Mouse (Mus musculus): ENCODE results near the gene Morn1. TPM values are rescaled to one million over a fixed set of nuclear protein-coding genes. Genes with fewer than 3 reads are reported as not detected.

Gene Morn1
- total RNA-seq, 2 experiments from 2014 or later, result 0.08 to 2.5 TPM

GRCm38 (mm10) chr4:155134686-155135172, 48.4 kb downstream of the Morn1 start:
- ATAC-seq (replicated peaks; ENCODE audit: low FRiP score, poor library complexity, severe bottlenecking), result no peak

GRCm38 (mm10) chr4:155135909-155136585, 49.7 kb downstream of the Morn1 start:
- no peak for ATAC-seq (replicated peaks; ENCODE audit: low FRiP score, poor library complexity, severe bottlenecking)

- no peak for ATAC-seq (replicated peaks; ENCODE audit: low FRiP score, poor library complexity, severe bottlenecking)
These were observed 51.5 kb downstream of the Morn1 start for GRCm38 (mm10) chr4:155137891-155138290.

- no peak for ATAC-seq (replicated peaks; ENCODE audit: low FRiP score, poor library complexity, severe bottlenecking)
These were observed 52.1 kb downstream of the Morn1 start for GRCm38 (mm10) chr4:155138451-155138850.

- ATAC-seq (replicated peaks; ENCODE audit: low FRiP score, poor library complexity, severe bottlenecking), result no peak
These were observed 53.1 kb downstream of the Morn1 start for GRCm38 (mm10) chr4:155139281-155140045.

GRCm38 (mm10) chr4:155140150-155140549, 53.8 kb downstream of the Morn1 start:
- no peak for ATAC-seq (replicated peaks; ENCODE audit: low FRiP score, poor library complexity, severe bottlenecking)

- ATAC-seq (replicated peaks; ENCODE audit: low FRiP score, poor library complexity, severe bottlenecking), result no peak
These were observed 54.5 kb downstream of the Morn1 start for GRCm38 (mm10) chr4:155140795-155141265.

GRCm38 (mm10) chr4:155142836-155143235, 56.5 kb downstream of the Morn1 start:
- no peak for ATAC-seq (replicated peaks; ENCODE audit: low FRiP score, poor library complexity, severe bottlenecking)

- no peak for ATAC-seq (replicated peaks; ENCODE audit: low FRiP score, poor library complexity, severe bottlenecking)
These were observed 57.0 kb downstream of the Morn1 start for GRCm38 (mm10) chr4:155143411-155143810.

GRCm38 (mm10) chr4:155143871-155144502, 57.6 kb downstream of the Morn1 start:
- no peak for ATAC-seq (replicated peaks; ENCODE audit: low FRiP score, poor library complexity, severe bottlenecking)

- no peak for ATAC-seq (replicated peaks; ENCODE audit: low FRiP score, poor library complexity, severe bottlenecking)
These were observed 58.3 kb downstream of the Morn1 start for GRCm38 (mm10) chr4:155144548-155145180.

- ATAC-seq (replicated peaks; ENCODE audit: low FRiP score, poor library complexity, severe bottlenecking), result no peak
These were observed 59.9 kb downstream of the Morn1 start for GRCm38 (mm10) chr4:155146107-155146823.

- ATAC-seq (replicated peaks; ENCODE audit: low FRiP score, poor library complexity, severe bottlenecking), result no peak
These were observed 62.1 kb downstream of the Morn1 start for GRCm38 (mm10) chr4:155148453-155148852.

GRCm38 (mm10) chr4:155148910-155149698, 62.7 kb downstream of the Morn1 start:
- ATAC-seq (replicated peaks; ENCODE audit: low FRiP score, poor library complexity, severe bottlenecking), result no peak

- no peak for ATAC-seq (replicated peaks; ENCODE audit: low FRiP score, poor library complexity, severe bottlenecking)
These were observed 63.5 kb downstream of the Morn1 start for GRCm38 (mm10) chr4:155149941-155150275.

GRCm38 (mm10) chr4:155150276-155151113, 64.1 kb downstream of the Morn1 start:
- no peak for ATAC-seq (replicated peaks; ENCODE audit: low FRiP score, poor library complexity, severe bottlenecking)

GRCm38 (mm10) chr4:155151221-155151788, 64.9 kb downstream of the Morn1 start:
- no peak for ATAC-seq (replicated peaks; ENCODE audit: low FRiP score, poor library complexity, severe bottlenecking)

GRCm38 (mm10) chr4:155151845-155152244, 65.5 kb downstream of the Morn1 start:
- no peak for ATAC-seq (replicated peaks; ENCODE audit: low FRiP score, poor library complexity, severe bottlenecking)
